14 mouse cellular contexts compared by ENCODE assay signal in the genomic region with DNA sequence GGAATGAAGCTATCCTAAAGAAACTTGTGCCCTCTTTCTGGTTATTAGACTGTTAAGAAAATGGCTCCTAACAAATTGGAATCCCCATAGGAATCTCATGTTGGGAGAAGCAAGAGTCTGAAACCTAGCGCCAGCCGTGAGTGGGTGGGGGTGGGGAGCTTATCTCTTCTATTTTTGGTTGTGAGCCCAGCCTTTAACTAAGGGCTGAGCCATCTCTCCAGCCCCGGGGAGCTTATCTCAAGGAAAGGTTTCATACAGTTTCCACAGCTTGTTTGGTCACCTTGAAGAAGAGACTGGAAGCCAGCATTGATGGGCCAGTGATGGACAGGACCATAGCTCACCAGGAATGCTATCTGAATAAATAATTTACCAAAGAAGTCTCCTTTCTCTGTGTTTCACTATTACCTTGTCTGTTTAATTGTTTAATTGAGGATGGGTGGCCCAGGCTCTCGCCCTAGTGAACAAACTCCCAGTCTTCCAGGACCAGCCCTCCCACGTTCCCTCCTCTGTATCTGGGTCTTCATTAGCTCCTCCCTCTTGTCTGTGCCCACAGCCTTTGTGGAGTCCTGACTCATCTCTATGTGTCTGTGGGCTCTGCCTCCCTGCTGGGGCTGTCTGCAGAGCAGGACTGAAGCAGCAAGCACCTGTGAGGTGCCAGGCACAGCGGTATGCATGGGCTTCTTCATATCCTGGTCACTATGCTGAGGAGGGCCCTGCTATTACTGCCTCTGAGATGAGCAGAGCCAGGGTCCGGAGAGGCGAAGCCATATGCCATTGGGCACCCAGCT.
DNase-seq lines count a peak whose midpoint lies in the region; ATAC-seq and TF ChIP-seq lines count a peak whose summit lies in the region.
"Had no signal": no experiment of that assay in that cellular context is flagged by ENCODE, and none has a peak within 500 bp of the region (broad histone marks: within the 10 kb centered on the region; RNA-seq: fewer than 3 reads in every experiment).

No protein-coding gene starts in this region.

- no peak for DNase-seq in frontal cortex, postnatal 36 days (ENCODE audit: low spot score in 2 of 2)
- DNase-seq in midbrain, embryonic 11.5 days (ENCODE audit: low spot score, missing footprints) = peak; percentile 66
- DNase-seq in adrenal gland, postnatal 10 days = no peak
- DNase-seq in hindbrain, embryonic 10.5 days (ENCODE audit: low spot score) = no peak
- DNase-seq: cerebellum, postnatal 10 days; thymus, adult 2 months had no signal

- H3K4me3 ChIP-seq in intestine, embryonic 15.5 days (replicated peaks) = no peak overlapping the region
- no peak overlapping the region for H3K4me3 ChIP-seq in intestine, postnatal 0 days (ENCODE audit: low read depth, low read length)
- no peak overlapping the region for H3K4me3 ChIP-seq in midbrain, embryonic 11.5 days (ENCODE audit: low read depth, low read length)
- H3K4me3 ChIP-seq in midbrain, embryonic 15.5 days = no peak overlapping the region
- H3K4me3 ChIP-seq in hindbrain, embryonic 10.5 days = no peak overlapping the region
- H3K4me3 ChIP-seq: embryonic facial prominence, embryonic 13.5 days had no signal

- WGBS in intestine, embryonic 15.5 days = 66% methylated on average over 8 of the region's 8 CpGs
- WGBS in intestine, postnatal 0 days = 63% methylated on average over 8 of the region's 8 CpGs
- 71% methylated on average over 8 of the region's 8 CpGs for WGBS in midbrain, embryonic 11.5 days
- 72% methylated on average over 8 of the region's 8 CpGs for WGBS in midbrain, embryonic 15.5 days
- 80% methylated on average over 8 of the region's 8 CpGs for WGBS in hindbrain, embryonic 10.5 days

- peaks cover 15% of the 10 kb centered on the region for H3K4me1 ChIP-seq in intestine, embryonic 15.5 days (replicated peaks)
- H3K4me1 ChIP-seq in intestine, postnatal 0 days (replicated peaks; ENCODE audit: control insufficient read depth, insufficient read depth, low read length) = 0 out of 2 replicates have a peak, but pooled peaks cover 3% of the 10 kb centered on the region
- H3K4me1 ChIP-seq in midbrain, embryonic 11.5 days (ENCODE audit: control insufficient read depth, insufficient read depth, low read length) = no peaks in the 10 kb centered on the region; the same call in 1 of the 2 replicates
- peaks cover 10% of the 10 kb centered on the region for H3K4me1 ChIP-seq in midbrain, embryonic 15.5 days
- no peaks in the 10 kb centered on the region; the same call in 1 of the 2 replicates for H3K4me1 ChIP-seq in hindbrain, embryonic 10.5 days (replicated peaks)

- no peak overlapping the region for H3K27ac ChIP-seq in intestine, embryonic 15.5 days
- no peak overlapping the region for H3K27ac ChIP-seq in intestine, postnatal 0 days (ENCODE audit: low read depth, low read length)
- no peak overlapping the region for H3K27ac ChIP-seq in midbrain, embryonic 11.5 days (ENCODE audit: low read depth, low read length)
- H3K27ac ChIP-seq in midbrain, embryonic 15.5 days = no peak overlapping the region
- no peak overlapping the region for H3K27ac ChIP-seq in hindbrain, embryonic 10.5 days
- H3K27ac ChIP-seq: embryonic facial prominence, embryonic 13.5 days; liver, embryonic 14.5 days had no signal

- H3K36me3 ChIP-seq in intestine, embryonic 15.5 days = no peaks in the 10 kb centered on the region
- no peaks in the 10 kb centered on the region for H3K36me3 ChIP-seq in intestine, postnatal 0 days (ENCODE audit: control insufficient read depth, insufficient read depth)
- H3K36me3 ChIP-seq in midbrain, embryonic 11.5 days (ENCODE audit: control insufficient read depth, insufficient read depth, low read length) = no peaks in the 10 kb centered on the region
- H3K36me3 ChIP-seq in midbrain, embryonic 15.5 days (replicated peaks) = no peaks in the 10 kb centered on the region
- peaks cover 17% of the 10 kb centered on the region for H3K36me3 ChIP-seq in hindbrain, embryonic 10.5 days
- H3K36me3 ChIP-seq: embryonic facial prominence, embryonic 13.5 days had no signal

- H3K27me3 ChIP-seq in intestine, embryonic 15.5 days (replicated peaks) = no peaks in the 10 kb centered on the region
- no peaks in the 10 kb centered on the region for H3K27me3 ChIP-seq in intestine, postnatal 0 days (replicated peaks; ENCODE audit: control insufficient read depth, insufficient read depth, low read length)
- no peaks in the 10 kb centered on the region for H3K27me3 ChIP-seq in midbrain, embryonic 11.5 days (ENCODE audit: control insufficient read depth, insufficient read depth, low read length)
- H3K27me3 ChIP-seq in midbrain, embryonic 15.5 days (replicated peaks) = no peaks in the 10 kb centered on the region
- H3K27me3 ChIP-seq in hindbrain, embryonic 10.5 days (ENCODE audit: insufficient read depth, poor library complexity, severe bottlenecking) = no peaks in the 10 kb centered on the region
- H3K27me3 ChIP-seq: embryonic facial prominence, embryonic 13.5 days had no signal

- no peak overlapping the region for H3K9ac ChIP-seq in intestine, embryonic 15.5 days
- H3K9ac ChIP-seq in intestine, postnatal 0 days (ENCODE audit: low read depth, low read length) = no peak overlapping the region
- H3K9ac ChIP-seq in midbrain, embryonic 11.5 days (ENCODE audit: low read length) = no peak overlapping the region
- no peak overlapping the region for H3K9ac ChIP-seq in midbrain, embryonic 15.5 days
- H3K9ac ChIP-seq: liver, embryonic 14.5 days had no signal

- no peaks in the 10 kb centered on the region for H3K9me3 ChIP-seq in intestine, embryonic 15.5 days
- no peaks in the 10 kb centered on the region for H3K9me3 ChIP-seq in intestine, postnatal 0 days (ENCODE audit: control insufficient read depth)
- no peaks in the 10 kb centered on the region for H3K9me3 ChIP-seq in midbrain, embryonic 11.5 days (ENCODE audit: control insufficient read depth, low read length)
- no peaks in the 10 kb centered on the region for H3K9me3 ChIP-seq in midbrain, embryonic 15.5 days
- no peaks in the 10 kb centered on the region for H3K9me3 ChIP-seq in hindbrain, embryonic 10.5 days
- H3K9me3 ChIP-seq: embryonic facial prominence, embryonic 13.5 days; megakaryocyte, embryonic 14.5 days had no signal

- peak; percentile 72 for ATAC-seq in frontal cortex, adult (ENCODE audit: low TSS enrichment)
- 0 out of 2 replicates have a peak, but pooled peaks have one; percentile 26 for ATAC-seq in intestine, embryonic 15.5 days
- no peak for ATAC-seq in intestine, postnatal 0 days
- ATAC-seq in midbrain, embryonic 11.5 days (ENCODE audit: low FRiP score) = no peak
- ATAC-seq in midbrain, embryonic 15.5 days (replicated peaks) = no peak
- ATAC-seq: activated CD4-positive, CD25-positive, alpha-beta regulatory T cell, adult 4 months had no signal

- TF ChIP-seq CTCF in intestine, postnatal 0 days (IDR thresholded peaks at IDR 0.05; ENCODE audit: low read depth) = no peak

- H3K4me2 ChIP-seq in intestine, embryonic 15.5 days (replicated peaks) = no peak overlapping the region
- H3K4me2 ChIP-seq in intestine, postnatal 0 days (replicated peaks; ENCODE audit: low read depth) = no peak overlapping the region
- H3K4me2 ChIP-seq in midbrain, embryonic 11.5 days = no peak overlapping the region
- no peak overlapping the region for H3K4me2 ChIP-seq in midbrain, embryonic 15.5 days
- H3K4me2 ChIP-seq: embryonic facial prominence, embryonic 13.5 days had no signal

Comparison
In these comparisons a context has a peak if more than half of its experiments do, and no peak if none do; other contexts are left out.
1. ATAC-seq: peak in frontal cortex, adult (single experiment) and intestine, embryonic 15.5 days (single experiment); none in intestine, postnatal 0 days (single experiment), midbrain, embryonic 11.5 days (single experiment) and midbrain, embryonic 15.5 days (single experiment).